Mouse (Mus musculus) left cerebral cortex, adult 18-20 months (tissue): ENCODE results near the gene Gm11077. TPM values are rescaled to one million over a fixed set of nuclear protein-coding genes. Genes with fewer than 3 reads are reported as not detected.

Experiments used
- DNase-seq, 2 experiments: peaks; one replicate each; pipeline ENCODE4 v3.0.0; 2021 to 2022; ENCODE audit warnings: low spot score in 2 of 2, mixed read lengths in 1 of 2
- total RNA-seq, 2 experiments: library from RNA; stranded (reverse); gene quantifications; 2 replicates each; pipeline ENCODE4 v1.2.3; 2021

Gm11077 gene
- total RNA-seq, 2 experiments from 2014 or later, result not detected

- DNase-seq, result no peak
These were observed 16.5 kb downstream of the Gm11077 start for GRCm38 (mm10) chr6:140745586-140745985.

DNA sequence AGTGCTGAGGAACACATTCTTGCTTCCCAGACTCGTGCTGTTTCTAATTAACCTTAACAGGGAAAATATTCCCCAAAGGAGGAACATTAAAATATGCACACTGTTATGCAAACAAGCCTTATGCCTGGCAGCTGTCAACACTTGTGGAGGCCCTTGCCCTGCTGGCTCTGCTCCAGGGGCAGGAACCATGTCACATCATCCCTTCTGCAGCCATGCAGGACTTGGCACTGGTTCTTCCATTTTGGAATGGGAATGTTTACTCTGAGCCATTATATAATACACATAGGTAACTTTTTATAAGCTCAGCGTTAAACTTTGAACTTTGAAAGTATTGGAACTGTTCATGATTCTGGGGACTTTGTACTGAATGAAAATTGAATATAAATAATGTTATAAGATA, 18.5 kb downstream of the Gm11077 start:
- DNase-seq, result no peak

GRCm38 (mm10) chr6:140750371-140751080, 21.4 kb downstream of the Gm11077 start:
- DNase-seq, result no peak

DNA sequence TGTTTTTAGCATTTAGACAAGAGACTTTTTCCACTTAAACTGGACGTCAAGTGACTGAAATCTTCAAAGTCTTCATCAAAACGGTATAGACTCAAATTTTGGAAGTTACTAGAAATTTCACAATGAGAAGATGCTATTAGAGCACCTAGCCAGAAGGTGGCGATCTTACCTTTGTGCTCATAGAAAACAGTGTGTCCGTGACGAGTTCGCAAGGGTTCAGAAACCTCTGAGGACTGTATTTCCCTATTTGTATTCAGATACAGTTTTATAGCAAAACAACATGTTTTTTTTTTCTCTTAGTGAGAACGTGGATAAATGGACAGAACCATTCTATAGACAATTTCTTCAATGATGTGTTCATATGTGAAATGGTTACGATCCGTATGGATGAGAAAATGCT, 37.3 kb downstream of the Gm11077 start:
- DNase-seq, result peak; percentile 53 to 60

GRCm38 (mm10) chr6:140767237-140767636, 38.2 kb downstream of the Gm11077 start:
- no peak for DNase-seq

GRCm38 (mm10) chr6:140768180-140768579, 39.1 kb downstream of the Gm11077 start:
- no peak for DNase-seq

- no peak for DNase-seq
These were observed 40.0 kb downstream of the Gm11077 start for GRCm38 (mm10) chr6:140768859-140769640.

DNA sequence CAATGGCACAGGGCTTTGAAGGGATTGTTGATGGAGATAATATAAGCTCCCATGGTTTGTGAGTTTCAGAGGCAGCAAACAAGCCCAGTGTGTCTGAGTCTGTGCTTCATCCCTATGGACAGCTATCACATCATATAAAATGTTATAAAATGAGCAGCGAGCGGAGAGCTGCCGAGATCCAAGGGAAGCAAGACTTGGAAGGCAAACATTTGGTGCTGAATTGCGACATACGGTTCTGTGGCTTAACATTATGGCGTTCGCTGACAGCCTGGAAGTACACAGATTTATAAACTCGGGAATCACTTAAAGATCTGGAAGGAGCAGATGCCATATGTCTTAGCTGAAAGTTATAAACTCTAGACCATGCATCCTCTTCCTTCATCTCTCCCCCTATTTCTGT, 47.2 kb downstream of the Gm11077 start:
- no peak for DNase-seq

GRCm38 (mm10) chr6:140782524-140782923, 53.4 kb downstream of the Gm11077 start:
- DNase-seq, result no peak

GRCm38 (mm10) chr6:140786058-140786457, 57.0 kb downstream of the Gm11077 start:
- no peak for DNase-seq

GRCm38 (mm10) chr6:140789850-140790249, 60.8 kb downstream of the Gm11077 start:
- DNase-seq, result peak in 1 of 2 experiments; percentile 6

DNA sequence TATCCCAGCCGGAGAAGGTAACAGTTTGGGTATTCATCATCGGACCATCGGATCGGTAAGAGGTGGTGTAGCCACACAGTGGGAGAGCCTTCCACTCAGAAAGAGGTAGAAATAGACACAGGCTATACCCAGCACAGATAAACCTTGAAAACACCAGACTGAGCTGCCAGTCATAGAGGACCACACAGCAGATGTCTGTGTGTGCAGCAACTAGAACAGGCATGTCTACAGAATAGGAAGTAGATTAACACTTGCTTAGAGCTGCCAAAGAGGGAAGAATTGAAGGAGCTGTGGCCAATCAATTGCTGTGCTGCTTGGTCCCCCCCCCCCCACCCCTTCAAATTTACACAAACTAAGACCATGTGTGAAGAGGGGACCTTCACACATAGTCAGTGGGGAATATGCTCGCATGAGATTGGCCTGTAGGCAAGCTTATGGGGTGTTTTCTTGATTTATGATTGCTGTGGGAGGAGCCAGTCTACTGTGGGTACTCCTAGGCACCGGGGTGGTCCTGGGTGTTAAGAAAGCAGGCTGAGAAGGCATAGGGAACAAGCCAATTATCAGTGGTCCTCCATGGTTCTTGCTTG, 64.7 kb downstream of the Gm11077 start:
- DNase-seq, result no peak

DNA sequence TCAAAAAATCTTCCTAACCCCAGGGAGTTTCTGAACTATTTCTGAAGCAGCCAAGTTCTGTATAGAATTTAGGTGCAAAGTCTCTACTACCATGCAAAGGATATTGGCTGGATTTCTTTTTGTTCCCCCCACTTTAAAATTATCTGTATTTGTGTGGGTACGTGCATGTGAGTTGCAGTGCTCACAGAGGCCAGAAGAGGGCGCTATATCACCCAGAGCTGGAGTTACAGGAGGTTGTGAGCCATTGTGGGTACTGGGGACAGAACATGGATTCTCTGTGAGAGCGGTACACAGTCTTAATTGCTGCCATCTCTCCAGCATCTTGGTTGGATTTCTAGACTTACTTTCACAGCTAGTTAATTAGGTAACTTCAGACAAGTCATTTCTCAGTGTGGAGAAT, 69.8 kb downstream of the Gm11077 start:
- DNase-seq, result no peak

DNA sequence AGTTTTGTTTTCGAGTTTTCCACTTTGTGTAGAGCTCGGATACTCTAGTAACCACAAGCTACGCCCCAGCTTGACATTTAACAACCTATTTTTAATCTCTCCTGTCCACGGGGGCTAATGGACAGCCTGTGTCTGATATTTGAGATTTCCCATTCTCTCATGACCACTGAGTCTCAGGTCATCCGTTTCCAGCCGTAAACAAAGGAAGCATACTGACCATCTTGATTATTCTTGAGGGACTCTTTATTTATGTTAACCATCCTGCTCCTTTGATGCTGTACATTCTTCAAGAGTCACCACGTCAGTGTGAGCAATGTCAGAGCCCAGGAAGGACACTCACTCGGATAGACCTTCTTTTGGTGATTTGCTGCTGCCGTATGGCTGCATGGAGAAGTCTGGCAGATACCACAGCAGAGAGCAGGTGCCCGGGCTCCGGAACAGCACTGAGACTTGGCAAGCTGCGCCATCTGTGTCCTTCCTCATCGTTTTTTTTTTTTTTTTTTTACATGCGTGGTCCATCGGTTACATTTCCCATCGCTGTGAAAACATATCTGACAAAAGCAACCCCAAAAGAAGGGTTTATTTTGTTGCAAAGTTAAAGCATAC, 70.5 kb downstream of the Gm11077 start:
- no peak for DNase-seq

DNA sequence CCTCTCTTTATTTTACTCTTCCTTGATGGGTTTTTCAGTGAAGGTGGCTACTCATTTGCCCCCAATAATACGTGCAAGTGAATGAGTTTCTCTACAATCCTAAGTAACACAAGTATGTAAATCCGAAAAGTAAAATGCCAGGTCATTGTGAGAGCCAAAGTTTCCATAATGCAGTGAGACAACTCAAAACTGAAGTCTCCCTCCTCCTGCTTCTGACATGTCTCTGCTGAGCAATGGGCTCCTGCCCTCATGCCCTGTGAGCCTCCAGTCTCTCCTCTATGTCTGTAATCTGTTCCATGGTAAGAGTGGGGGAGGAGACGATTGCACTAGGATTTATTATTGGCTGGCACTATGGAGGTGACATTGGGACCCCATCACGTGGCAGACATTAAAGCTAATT, 71.5 kb downstream of the Gm11077 start:
- DNase-seq, result no peak

Other genes starting within 250 kb of the Gm11077 start
- 10 to 100 TPM; 67.3 to 69.2 TPM for gene Aebp2, start 106.6 kb upstream of the Gm11077 start, total RNA-seq